Mouse (Mus musculus): Measurements from ENCODE around the gene Olfr639.
"Not testable (repeated sequence)": the region's sequence is repeated elsewhere in the genome, so short reads cannot be mapped to it uniquely, and the experiment has no call there.

Gene Olfr639

GRCm38 (mm10) chr7:104017203-104017602, at the start of gene Olfr639:
Gene Olfr639, minus strand, starts transcription at chr7:104017303.
- no peak for DNase-seq

GRCm38 (mm10) chr7:104061345-104061744, 44.2 kb upstream of the Olfr639 start, which contains the start of gene 4930516K23Rik:
Gene 4930516K23Rik, minus strand, starts transcription at chr7:104061445.
- no peak for DNase-seq

DNA sequence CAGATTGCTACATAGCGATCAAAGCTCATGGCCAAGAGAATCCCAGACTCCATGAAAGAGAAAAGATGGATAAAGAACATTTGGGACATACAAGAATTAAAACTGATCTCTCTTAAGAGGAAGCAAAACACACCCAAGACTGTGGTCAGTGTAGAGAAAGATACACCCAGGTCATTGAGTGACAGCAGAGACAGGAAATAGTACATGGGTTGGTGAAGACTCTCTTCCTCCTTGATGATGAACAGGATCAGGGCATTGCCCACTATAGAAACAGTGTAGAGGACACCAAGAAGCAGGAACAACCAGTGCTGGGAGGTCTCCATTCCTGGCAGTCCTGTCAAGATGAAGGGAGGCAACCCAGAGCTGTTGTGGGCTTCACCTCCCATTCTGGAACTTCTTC, 42.1 kb upstream of the Olfr639 start:
- no peak for DNase-seq

DNA sequence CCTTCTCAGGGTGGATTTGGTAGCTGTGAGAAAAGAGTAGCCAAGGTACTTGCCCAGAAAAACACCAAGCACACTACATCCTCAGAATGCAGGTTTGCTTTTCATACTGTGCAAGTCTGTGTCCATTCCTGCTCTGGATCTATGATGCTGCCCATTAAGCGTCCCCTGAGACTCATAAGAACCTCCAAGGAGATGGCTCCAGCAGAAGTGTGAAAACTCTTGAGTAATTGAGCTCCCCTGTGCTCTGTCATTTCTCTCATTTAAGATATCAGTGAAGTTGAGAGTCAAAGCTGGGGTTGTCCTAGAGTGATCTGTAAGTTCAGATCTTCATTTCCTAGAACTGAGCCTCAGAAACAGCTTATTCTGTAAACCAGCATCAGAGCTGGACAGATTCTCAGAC, 35.5 kb upstream of the Olfr639 start, which contains the start of gene Olfr642:
Olfr642 (minus strand) TSS at position 101 of the 400 bp plus-strand sequence.
- DNase-seq = no peak

- no peak for DNase-seq
These were observed 33.6 kb upstream of the Olfr639 start for GRCm38 (mm10) chr7:104050745-104051144.

DNA sequence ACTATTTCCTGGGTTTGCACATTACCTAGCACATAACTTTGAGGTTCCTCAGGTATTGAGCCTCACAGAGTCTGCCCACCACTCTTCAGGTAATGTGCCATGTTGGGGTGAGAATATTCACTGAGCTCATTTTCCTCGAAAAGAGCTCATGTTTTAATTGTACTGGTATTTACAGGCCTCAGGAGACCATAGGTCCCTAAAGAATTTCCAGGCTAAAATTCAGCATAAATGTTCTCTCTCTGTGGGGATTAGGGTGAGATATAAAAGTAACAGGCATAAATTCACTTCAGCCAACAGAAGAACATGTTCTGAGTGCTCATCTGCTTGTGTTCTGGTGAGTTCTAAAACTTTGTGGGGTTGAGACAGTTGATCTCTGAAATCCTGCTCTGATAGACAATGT, 18.0 kb upstream of the Olfr639 start, which contains the start of gene Olfr641:
Olfr641 (plus strand) TSS at position 301 of the 400 bp plus-strand sequence.
- DNase-seq = no peak

- DNase-seq = no peak
These were observed 9.9 kb upstream of the Olfr639 start for GRCm38 (mm10) chr7:104026978-104027377.

DNA sequence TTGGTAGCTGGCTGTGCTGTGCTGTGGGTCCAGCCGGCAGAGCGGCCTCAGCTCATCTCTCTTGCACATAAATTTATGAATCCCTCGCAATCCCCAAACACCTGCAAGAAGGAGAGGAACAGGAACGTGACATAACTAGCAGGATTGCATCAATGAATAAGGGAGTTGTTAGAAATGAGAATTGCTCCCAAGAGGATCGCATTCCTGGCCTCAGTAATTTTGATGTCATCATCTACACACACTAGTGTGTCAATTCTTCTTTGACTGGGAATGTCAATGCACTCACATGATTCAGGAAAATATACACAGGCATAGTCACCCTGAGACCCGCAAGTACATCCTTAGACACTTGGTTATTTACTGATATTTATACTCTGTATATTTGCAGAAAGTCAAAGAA, 8.4 kb upstream of the Olfr639 start, which contains the start of gene Olfr640:
Olfr640 (minus strand) TSS at position 101 of the 400 bp plus-strand sequence.
- DNase-seq = no peak

GRCm38 (mm10) chr7:104021651-104022050, 4.5 kb upstream of the Olfr639 start:
- no peak for DNase-seq

GRCm38 (mm10) chr7:104018953-104019352, 1.9 kb upstream of the Olfr639 start:
- no peak for DNase-seq

GRCm38 (mm10) chr7:103999124-103999523, 18.0 kb downstream of the Olfr639 start:
- no peak for DNase-seq

DNA sequence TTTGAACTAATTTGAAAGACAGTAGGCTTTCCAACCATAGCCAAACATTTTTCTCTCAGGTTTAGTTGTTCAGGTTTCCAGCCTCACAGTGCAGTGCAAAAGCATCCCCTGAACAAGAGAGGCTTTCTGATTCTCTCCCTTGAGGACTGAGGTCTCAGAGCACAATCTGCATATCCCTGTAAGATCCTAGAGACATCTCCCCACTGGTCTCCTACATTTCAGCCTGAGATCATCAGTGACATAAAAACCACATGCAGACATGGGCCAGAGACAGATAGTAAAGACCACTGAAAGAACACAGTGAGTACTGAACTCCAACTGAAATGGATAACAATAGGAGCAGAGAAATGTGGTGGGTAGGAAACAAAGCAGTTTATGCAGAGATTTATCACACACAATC, 18.7 kb downstream of the Olfr639 start, which contains the start of gene Olfr638:
Olfr638 (plus strand) TSS at position 301 of the 400 bp plus-strand sequence.
- DNase-seq = no peak

DNA sequence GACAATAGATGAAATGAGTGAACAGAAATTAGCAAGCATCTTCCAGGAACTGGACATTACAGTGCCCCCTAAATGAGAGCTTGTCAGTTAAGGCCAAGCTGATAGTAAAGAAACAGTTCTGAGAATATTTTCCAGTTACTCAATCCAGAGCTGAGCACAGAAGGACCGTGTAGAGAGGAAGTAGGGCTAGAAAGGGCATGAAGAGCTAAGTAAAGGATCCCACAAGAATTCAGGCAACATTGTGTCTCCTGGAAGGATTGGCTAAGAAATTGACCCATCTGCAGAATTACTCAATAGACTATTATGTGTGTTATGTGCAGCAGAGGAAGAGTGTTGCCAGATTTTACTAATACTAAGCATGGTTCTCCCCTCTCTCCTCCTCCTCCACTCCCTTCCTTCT, 45.3 kb downstream of the Olfr639 start:
- DNase-seq = no peak

DNA sequence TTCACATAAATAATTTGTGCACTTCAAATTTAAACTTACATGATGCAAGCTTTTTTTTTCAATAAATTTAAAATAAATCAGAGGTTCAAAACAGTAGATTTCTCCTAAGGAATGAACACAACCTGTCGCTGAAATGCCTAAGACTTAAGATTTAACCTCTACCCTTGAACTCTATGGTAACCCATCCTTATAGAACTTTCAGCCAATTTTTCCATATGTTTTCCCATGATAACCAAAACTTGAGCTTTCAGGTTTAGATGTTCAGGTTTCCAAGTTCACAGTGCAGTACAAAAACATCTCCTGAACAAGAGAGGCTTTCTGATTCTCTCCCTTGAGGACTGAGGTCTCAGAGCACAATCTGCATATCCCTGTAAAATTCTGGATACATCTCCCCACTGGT, 46.3 kb downstream of the Olfr639 start, which contains the start of gene Olfr635:
Olfr635 (plus strand) TSS at position 301 of the 400 bp plus-strand sequence.
- DNase-seq = no peak

GRCm38 (mm10) chr7:103966873-103967272, 50.2 kb downstream of the Olfr639 start:
- not testable (repeated sequence) for DNase-seq
